Mouse (Mus musculus) E14TG2a.4 (cell line): Measurements from ENCODE around the gene Hmga2.

Experiments used
- CTCF ChIP-seq: conservative IDR thresholded peaks from 2 replicates; pipeline ENCODE4 v1.5.1; 2014; ENCODE audit warnings: low read length
- NANOG ChIP-seq: IDR thresholded peaks from 2 replicates; pipeline ENCODE4 v1.6.1; 2014; ENCODE audit warnings: borderline replicate concordance, low read length, mixed read lengths

DNA sequence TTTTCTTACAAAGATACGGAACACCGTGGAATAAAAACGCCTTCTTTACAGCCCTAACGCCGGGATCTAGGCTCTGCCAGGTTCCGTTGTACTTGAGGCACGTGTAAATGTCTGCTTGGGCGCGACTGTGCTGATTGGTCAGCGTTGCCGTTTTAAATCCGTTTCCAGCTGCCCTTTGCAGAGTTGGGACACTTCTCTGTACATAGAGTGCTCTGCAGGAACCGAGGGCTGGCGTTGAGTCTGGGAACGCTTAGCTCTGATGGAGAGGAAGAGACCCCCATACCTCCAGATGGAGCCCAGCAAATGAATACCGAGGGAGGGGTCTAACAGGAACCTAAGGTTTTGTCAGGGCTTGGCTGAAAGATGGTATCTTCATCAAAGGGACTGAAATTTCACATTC is 1.9 kb upstream of the Hmga2 start:
- TF ChIP-seq CTCF, result no peak
- no peak for TF ChIP-seq NANOG
